Mouse (Mus musculus): ENCODE measurements around the gene Dmrta1.

DNA sequence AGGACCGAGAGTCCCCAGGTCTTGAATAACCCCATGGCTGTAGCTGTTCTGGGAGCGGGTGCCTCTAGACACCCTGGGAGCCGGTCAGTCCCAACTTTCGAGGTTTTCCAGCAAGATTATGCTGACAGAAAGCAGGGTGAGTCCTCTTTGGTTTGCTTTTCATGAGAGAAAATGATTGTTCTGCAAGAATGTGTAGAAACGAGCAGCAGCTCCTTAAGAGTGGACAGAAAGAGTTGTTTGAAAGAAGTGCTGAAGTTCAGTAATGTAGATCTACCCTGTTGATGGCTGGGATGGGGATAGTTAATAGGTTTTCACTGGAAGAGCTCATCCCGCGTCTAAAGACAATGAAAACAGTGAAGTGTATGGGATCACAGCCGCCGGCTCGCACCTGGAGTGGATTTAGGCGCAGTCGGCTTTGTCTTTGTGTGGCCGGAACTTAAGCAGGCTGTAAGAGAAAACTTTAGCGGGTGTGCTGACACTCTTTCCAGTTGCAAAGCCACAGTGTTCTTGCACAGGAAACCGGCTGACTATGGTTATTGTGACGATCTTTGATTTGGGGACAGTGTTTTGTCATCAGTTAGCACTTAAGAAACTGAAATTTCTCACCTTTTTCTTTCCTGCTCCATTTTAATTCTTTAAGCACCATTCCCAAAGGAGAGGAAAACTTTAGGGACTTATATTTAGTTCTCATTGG, 9.7 kb downstream of the Dmrta1 start:
- TF ChIP-seq CTCF (IDR thresholded peaks at IDR 0.05; ENCODE audit: extremely low read depth, insufficient read depth, insufficient read length, insufficient replicate concordance), result no peak
- no peak for TF ChIP-seq POLR2A (IDR thresholded peaks at IDR 0.05; ENCODE audit: low read depth, low read length)

Data from spleen, adult 2 months (tissue).